Mouse (Mus musculus): ENCODE results near the gene 4930453N24Rik.

4930453N24Rik gene

DNA sequence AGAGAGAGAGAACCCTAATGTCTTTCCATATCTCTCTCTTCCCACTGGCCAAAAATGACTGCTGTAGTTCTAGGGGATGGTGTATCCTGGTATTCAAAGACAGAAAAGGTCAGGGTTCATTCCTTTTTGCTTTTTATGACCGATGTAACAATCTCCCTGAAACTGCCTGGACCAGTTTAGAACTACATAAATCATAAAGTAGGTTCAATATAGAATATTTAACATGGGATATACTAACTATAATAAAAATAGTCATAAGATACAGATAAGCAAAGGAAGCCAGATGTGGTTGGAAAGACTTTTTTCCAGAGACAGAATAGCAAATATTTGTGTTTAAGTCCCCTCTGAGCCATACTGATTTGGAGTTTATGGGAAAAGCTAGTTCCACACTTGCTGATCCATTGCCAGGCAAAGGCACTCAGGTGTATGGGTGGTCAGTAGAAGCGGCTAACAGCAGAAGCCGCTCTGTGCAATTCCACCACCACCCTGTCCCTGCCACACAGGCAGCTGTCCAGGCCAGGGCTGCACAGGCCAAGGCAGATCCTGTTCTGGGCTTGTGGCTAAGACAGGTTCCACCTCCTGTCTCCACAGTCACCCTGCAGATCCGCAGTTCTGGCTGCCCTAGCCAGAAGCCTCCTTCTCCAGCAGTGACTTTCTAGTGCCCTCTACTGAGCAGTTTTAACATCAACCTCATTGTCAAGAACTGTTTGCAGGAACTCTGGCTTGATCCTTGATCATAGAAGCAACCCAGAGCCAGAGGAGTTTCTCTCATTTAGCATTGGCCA lies 47.5 kb downstream of the 4930453N24Rik start:
- DNase-seq (ENCODE audit: inconsistent age in 2 of 2, low spot score in 1 of 2) = peak; percentile 14 to 74

DNA sequence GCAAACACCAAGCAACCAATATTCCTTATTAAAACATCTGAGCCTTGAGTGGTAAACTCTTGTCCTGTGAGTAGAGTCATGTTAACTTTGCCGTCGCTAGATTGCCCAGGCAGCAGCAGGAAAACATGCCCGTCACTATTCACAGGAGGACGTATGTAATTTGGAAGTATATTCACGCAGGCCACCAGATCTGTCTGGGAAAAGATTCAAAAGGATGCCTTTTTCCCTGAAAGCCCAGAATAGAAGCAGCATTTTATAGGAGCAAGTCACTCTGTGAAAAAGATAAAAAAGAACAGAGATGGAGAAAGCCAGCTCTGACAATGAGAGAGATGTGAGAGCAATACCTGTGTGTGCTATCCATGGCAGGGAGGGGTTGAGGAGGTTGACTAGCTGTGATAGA lies 49.4 kb downstream of the 4930453N24Rik start:
- DNase-seq (ENCODE audit: inconsistent age in 2 of 2, low spot score in 1 of 2) = no peak

DNA sequence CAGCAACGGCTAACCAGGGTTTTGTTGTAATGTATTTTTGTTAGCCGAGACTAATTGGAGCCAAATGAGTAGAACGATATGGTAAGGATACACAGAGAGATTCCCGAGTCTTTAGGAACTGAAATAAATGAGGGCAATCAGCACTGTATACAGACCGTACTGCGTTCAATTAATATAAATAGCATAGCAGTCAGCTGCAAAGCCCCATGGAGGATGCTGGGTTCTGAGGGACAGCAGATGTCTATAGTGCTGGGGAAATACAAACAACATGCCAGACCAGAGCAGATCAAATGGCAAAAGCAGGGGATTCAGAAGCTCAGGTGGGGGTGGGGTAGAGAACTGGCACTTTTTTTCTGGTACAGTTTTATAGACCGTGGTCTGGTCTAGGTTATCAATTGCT lies 51.9 kb downstream of the 4930453N24Rik start:
- DNase-seq (ENCODE audit: inconsistent age in 2 of 2, low spot score in 1 of 2) = no peak

DNA sequence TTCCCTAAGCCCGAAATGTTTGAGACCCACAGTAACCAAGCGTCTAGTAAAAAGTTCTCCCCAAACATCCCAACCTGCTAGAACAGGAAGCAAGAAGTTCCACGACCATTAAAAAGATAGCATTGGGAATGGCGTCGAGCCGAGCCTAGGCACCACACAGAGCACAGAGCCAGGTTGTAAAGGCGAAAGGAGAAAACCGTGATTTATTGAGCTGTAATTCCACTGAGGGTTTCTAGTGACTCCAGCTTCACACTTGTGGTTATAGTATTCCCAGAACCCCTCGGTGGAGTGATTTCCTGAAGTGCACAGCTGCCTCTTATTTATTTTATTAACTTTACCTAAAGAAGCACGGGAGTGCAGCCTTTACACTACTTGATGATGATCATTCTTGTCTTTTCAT lies 53.1 kb downstream of the 4930453N24Rik start:
- no peak for DNase-seq (ENCODE audit: inconsistent age in 2 of 2, low spot score in 1 of 2)

DNA sequence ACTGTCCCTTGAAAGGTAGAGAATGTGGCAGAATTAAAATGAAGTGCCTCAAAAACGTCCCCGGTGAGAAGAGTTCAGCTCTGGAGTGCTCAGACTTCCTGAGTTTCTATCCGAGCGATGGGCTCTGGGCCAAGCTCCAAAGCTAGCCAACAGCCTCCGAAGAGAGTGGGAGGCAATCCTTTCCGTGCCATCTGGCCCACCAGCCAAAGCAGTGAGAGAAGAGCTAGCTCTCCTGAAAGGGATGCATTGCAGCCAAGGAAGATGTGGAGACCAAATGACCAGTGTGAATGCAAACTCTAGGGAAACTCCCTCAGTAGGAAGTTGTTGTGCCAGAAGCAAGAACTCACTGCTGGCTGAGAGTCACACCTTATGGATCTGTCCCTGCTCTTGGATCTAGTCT lies 59.1 kb downstream of the 4930453N24Rik start:
- no peak for DNase-seq (ENCODE audit: inconsistent age in 2 of 2, low spot score in 1 of 2)

All from adrenal gland, adult (tissue).